Mouse (Mus musculus): ENCODE measurements around the gene Gm10638.

Gene Gm10638

DNA sequence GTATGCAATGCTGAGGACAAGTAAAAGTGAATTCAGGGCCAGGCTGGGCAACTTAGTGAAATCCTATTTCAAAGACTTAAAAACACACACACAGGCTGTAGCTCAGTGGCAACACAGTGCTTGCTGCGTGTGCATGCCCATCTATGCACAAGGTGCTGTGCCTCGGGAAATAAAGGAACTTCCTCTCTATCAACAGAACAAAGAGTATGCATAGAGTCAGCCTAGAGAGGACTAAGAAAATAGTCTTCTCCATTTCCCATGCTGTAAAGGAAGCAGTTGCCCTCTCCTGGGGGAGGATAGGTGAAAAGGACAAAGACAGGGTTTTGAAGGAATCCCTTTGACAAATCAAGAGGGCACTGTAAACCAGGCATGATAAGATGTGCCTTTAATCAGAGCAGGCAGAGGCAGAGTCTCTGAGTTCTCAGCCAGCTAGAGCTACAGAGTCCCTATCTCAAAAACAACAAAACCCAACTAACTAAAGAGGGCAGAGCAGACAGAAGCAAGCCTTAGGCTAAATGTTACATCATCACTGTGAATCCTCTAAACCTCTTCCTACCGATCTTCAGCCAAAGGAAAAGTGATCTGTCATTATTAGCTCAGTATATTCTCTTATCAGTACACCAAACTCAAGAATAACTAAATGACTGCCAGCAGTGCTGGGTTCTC lies 9.9 kb upstream of the Gm10638 start:
- DNase-seq (ENCODE audit: extremely low read depth, low read depth) = no peak

DNA sequence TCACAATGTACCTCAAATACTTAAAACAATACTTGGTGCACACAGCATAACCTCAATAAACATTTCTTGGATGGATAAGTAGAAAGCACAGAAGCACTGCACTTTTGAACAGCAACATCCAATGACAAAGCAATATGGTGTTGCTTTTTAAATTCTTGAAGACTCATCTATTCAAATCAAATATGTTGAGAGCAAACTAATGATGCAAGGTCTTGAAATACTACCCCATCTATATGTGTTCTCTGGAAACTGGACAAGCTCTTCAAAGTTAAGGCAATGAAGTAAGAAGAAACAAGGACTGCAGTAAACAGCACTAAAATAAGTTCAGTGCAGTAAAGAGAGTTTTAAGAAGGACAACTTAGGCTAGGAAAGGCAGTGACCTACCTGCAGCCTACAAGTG lies 4.6 kb upstream of the Gm10638 start:
- no peak for DNase-seq (ENCODE audit: extremely low read depth, low read depth)

DNA sequence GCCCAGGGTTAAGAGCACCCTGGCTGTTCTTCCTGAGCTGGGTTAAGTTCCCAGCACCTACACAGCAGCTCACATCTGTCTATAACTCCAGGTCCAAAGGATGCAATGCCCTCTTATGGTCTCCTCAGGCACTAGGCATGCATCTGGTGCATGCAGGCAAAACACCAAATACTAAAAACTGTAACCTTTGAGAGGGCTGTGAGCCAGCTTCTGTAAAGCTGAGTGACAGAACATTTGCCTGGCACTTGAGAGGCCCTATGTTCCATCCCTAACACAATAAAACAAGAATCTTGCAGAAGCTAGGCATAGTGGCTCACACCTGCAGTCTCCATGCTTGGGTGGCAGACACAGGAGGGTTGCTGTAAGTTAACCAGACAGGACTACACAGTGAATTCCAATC lies 3.9 kb upstream of the Gm10638 start:
- no peak for DNase-seq (ENCODE audit: extremely low read depth, low read depth)

DNA sequence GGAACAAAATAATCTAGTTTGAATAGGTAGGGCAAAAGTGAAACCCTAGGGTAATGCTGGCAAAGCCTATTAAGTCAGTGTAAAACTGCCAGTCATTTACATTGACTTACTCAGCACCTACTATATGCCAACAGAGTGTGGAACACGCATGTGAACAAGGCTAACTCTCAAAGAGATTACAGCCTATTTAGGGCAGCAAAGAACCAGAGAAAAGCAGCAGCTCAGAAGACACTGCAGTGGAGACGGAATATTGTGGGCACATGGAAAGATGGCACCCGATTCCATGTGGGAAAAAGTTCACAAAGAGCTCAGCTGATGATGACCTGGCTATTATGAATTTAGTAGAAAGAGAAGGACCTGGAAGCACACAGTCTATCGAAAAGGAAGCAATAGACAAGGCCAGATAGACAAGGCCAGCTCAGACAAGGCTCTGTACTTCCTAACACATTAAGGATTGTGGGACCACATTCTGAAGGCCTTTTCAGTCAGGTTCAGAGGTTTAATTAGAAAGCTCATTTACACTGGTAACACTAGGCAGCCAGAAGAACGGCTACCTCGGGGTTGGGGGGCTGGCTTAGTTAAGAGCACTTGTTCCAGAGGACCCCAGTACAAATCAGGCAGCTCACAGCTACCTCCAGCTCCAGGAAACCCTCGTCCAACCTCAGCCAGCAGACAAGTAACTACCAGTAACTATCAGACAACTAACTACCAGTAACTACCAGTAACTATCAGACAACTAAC lies 2.7 kb upstream of the Gm10638 start:
- no peak for DNase-seq (ENCODE audit: extremely low read depth, low read depth)

DNA sequence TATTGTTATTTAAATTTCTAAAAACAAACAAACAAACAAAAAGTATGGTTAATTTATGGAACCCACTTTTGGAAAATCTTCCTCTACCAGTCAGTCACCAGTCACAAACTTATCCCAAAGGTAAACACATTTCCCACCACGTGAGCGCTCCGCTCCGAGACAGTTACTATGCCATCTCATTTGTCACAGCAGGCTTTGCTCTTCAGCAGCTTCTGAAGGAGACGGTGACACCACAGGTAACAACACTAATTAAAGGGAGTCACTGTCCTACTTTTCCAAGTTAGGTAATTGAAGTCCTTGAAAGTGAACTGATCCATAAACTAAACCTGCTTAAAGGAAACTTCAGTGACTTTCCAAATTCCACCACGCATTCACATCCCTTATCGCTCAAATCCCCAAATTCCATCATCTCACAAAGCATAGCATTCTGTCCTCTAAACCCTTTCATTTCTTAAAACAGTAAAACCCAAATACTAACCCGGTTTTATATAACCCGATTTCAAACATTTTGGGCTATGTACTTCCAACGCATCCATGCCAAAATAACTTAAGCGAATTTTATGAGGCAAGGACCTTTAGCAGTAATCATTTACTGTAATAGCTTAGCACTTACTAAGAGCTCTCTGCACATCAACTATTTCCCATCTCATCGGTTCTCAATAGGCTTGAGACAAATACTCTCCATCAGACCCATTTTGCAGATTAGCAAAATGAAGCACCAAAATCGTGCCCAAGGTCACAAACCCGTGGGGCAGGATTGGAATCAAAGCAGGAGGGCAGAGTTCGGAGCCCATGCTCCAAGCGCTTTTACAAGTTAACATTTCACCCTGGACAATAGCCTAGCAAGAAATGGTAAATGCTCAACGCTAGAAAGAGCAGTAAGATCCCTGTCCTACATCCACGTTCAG lies 932 bp upstream of the Gm10638 start:
- DNase-seq (ENCODE audit: extremely low read depth, low read depth) = no peak

DNA sequence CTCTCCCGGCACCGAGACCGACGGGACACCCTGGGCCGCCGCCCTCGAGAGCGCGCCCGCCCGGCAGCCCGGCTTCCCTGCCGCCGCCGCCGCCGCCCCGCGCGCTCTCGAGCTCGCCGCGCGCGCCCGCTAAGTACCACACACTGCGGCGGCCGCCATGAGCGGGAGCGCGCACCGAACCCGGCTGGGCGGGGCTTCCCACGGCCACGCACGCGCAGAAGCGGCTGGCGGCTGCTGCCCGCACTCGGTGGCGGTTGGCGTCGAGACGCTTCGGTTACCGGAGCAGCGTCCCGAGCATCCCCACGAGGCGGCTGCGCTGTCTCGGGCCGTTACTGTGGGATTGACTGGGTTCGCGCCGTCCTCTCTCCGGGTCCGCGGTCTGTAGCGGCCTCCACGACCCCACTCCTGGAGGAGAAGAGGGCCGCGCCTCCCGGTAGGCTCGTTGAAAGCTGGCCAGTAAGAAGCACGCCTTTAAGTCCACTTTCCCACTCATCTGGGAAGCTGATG lies 489 bp downstream of the Gm10638 start:
- no peak for DNase-seq (ENCODE audit: extremely low read depth, low read depth)

DNA sequence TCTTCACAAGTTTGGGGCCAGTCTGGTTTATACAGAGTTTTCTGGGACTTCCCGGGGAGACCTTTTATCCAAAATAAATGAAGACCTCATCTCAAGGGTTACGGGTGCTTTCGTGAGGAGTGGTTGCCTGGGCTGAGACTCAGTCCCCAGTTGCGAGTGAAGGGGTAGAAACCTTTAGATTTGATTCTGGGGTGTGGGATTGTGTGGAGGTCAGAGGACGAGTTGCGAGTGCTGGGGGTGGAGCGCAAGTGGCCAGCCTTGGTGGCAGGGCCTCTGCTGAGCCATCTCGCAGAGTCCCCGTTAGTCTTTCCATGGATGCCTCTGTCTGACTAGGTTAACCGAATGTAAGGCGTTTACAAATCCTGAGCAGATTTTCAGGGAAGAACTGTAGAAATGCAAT lies 1.0 kb downstream of the Gm10638 start:
- DNase-seq (ENCODE audit: extremely low read depth, low read depth) = no peak

DNA sequence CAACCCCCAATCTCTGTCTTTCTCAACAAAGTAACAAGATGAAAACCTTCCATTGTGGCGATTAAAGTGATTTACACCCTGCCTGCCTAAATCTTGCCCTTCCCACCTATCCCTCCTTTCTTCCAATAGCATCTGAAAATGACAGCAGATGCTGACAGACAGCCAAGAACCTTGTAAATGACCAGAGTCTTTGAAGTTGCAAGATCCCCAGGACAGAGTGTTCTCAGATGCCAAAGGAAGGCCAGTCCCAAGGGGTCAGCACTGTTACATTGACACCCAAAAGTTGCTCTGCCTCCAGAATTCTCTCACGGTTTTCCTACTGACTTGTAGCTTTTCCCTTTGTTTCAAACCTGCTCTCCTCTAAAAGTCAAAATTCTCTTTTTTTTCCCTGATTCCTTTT lies 4.3 kb downstream of the Gm10638 start:
- no peak for DNase-seq (ENCODE audit: extremely low read depth, low read depth)

DNA sequence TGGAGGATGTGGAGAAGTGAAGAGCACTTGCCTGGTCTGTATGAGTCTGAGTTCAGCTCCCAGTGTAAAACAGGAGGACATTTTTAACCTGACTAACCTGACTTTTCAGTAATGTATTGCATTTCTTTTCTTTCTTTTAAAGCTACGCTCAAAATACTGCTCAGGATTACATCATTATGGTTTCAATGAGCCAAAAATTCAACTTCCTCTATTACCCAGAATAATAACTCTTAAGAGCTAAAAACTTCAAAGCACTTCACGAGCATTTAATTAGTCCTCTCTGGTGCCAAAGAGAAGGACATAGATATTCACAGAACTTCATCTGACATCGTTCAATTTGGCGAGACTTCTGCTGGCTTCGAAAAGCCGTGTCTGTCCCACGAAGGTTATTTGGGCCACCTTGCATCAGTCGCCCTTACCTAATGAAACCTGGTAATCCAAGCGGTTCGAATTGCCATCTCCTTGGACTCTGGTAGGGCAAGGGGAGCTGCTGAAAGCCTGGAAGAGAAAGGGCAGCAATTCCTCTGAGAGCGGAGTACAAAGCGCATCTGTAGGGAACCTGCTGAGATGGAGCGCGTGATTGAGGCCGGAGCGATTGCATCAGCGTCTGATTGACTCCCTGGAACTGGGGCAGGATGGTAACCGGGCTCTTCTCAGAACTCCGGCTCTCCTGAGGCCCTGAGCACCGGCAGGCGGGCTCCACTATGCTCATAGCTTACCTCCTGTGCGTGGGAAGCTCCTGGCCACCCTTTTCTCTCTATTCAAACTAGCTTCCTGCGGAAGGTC lies 11.6 kb downstream of the Gm10638 start:
- DNase-seq (ENCODE audit: extremely low read depth, low read depth) = no peak

DNA sequence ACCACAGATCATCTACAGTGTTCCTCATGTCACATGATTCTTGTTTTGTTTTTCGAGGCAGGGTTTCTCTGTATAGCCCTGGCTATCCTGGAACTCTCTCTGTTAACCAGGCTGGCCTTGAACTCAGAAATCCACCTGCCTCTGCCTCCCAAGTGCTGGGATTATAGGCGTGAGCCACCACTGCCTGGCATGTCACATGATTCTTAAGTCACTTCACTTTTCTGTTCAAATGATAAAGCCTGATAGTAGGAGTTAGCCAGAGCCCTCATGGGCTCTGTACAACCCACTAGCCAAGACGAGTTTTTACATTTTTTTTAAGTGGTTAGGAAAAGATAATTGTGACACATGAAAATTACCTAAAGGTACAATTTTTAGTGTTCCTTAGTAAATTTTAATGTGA lies 13.2 kb downstream of the Gm10638 start:
- DNase-seq (ENCODE audit: extremely low read depth, low read depth) = no peak

DNA sequence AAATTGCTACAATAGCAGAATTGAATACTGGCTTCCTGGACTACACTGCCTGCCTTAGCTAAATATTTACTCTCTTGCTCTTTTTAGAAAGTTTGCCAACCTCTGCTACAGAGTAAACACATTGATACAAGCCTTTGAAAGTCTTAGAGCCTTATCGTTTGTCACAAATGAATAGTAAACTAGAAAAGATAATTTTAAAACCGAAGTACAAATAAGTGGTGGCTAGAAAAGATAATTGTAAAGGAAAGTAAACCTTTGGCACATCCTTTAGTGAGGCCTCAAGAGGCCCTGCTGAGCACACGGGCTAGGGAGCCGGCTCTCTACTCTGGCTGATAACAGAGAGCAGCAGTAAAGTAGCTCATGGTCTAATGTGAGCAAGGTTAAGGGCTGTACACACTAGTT lies 13.6 kb downstream of the Gm10638 start:
- no peak for DNase-seq (ENCODE audit: extremely low read depth, low read depth)

DNA sequence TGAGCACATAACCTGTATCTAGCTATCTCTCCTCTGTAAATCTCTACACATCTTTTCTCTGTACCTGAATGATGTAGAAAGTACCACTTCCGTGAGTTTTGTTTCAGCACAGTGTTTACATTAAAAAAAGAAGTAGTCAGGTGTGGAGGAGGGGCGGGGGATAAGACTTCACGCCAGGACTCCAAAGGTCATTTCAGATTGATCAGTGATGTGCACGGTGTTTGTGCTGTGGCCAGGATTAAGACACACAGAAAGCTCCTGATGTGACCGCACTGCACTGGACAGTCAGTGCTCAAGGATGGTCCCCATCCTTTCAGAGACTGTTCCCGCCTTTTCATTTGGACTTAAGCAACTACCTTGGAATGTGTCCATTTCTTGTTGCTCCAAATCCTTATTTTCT lies 15.2 kb downstream of the Gm10638 start:
- DNase-seq (ENCODE audit: extremely low read depth, low read depth) = no peak

DNA sequence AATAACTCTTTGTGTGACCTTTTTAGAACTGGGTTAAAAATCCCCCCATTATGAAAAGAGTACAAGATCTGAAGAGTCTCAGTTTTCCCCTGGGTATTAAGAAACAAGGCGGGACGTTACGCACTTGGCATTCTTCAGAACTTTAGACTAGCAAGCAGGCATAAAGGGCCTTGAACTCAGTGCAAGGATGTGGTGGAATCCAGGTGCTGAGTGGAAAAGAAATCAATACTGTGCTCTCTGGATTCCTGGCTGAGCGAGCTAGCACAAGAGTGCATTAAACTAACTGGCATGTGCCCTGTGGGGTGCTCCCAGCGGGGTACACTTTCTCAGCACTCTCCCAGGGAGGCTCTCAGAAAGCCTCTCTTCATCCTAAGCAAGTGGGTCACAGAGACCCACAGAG lies 17.3 kb downstream of the Gm10638 start:
- DNase-seq (ENCODE audit: extremely low read depth, low read depth) = no peak

DNA sequence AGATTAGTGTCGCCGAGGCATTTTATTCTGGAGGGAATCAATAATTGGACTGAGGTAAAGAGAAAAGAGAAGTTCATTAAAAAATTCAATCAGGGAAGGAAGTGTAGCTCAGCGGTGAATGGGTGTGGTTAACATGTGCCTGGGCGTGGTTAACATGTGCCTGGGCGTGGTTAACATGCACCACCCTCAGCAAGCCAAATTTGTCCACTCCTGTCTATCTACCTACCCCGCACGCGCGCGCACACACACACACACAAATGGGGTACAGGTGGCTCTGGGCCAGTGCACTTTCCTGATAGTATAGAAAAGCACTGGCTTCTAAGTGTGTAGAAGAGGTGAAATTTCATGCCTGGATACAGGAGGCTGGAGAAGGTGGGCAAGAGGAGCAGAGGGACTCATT lies 19.7 kb downstream of the Gm10638 start:
- no peak for DNase-seq (ENCODE audit: extremely low read depth, low read depth)

DNA sequence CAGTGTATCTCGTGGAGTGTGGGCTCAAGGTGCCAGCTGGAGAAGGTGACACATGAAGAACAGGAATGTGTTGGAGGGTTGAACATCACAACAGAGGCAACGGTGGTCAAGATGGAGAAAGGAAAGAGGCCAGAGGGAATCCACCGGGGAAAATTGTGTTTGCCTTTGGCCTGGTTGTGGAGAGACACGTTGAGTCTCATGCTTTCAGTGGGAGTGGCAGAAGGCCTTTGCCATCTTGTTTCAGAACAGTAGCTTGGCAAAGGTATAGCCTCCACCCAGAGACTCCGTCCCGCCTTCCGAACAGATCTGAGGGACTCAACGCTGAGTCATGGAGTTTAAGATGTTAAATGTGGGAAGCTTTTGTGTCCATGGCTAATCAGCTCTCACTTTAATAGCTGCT lies 20.2 kb downstream of the Gm10638 start:
- no peak for DNase-seq (ENCODE audit: extremely low read depth, low read depth)

DNA sequence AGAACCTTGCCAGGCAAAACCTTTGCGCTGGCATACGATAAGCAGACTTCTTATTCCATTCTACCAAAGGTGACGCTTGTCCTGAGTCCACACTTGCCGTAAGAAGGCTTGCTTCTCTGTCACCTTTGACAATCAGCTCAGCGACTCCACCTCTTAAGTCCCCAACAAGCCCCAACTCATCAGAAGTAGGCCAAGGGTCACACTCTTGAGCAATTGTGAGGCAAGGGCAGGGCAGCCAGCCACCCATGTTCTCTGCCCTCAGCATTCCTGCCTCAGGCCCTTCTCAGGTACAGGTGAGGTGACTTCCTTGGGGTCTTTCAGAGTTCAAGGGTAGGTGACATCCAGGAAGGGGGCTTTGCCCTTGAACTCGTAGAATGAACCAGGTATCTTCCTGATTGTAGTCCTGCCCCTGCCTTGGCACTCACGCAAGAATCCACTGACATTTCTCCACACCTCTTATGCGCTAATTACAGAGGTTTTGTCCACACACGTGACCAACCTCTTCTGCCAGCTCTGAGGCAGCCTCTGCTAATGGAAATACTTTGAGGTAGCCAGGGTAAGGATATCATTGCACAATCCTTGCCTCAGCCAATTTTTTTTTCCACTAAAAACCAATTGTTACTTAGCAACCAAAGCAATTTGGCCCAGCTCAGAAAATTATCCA lies 21.2 kb downstream of the Gm10638 start:
- DNase-seq (ENCODE audit: extremely low read depth, low read depth) = no peak

DNA sequence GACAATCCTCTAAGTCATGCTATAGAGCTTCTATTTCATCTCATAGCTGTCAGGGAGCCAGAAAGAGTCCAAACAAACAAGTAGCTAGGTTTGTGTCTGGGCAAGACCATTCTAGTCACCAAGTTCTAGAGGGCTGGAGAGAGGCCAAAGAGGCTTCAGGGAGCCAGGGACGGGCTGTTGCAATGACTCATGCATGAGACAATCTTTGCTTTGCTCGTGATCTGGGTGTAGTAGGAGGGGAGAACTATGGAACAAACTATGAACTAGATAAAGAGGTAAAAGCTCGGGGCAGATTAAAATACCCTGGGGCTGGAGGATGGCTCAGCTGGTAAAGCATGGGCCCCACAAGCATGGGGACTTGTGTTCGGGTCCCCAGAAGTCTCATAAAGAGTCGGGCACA lies 23.0 kb downstream of the Gm10638 start:
- no peak for DNase-seq (ENCODE audit: extremely low read depth, low read depth)

DNA sequence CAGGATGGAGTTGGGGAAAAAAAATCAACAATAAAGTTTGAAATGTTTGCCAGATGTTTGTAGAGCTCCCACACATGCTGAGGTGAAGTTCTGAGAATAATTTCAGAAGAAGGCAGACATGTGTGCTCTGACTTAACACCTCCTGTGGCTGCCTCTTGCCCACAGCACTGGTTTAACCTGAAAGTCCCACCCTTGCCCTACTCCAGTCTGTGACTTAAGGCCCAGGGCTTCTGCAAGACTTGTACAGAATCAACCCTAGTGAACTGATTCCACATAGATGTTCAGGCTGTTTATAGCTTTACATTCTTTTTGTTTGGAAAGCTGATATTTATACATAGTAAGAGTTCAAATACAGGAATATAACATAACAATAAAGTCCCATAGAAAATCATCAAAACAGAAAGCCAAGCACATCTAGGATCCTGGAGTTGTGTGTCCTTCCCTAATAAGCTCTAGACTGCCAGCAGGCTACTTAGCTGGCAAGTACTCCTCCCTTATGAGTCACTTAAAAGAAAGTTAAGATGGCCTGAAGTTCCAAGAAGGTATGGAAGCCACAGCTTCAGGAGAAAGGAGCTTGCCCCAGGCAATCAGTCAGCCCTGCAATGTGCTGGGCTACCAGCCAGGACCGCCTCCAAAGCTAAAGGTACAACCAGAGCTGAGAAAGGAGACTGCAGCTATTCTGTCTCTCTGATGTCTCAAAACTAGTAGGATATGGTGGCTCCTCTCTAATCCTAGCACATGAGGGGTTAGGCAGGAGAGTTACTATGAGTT lies 24.6 kb downstream of the Gm10638 start:
- DNase-seq (ENCODE audit: extremely low read depth, low read depth) = no peak

DNA sequence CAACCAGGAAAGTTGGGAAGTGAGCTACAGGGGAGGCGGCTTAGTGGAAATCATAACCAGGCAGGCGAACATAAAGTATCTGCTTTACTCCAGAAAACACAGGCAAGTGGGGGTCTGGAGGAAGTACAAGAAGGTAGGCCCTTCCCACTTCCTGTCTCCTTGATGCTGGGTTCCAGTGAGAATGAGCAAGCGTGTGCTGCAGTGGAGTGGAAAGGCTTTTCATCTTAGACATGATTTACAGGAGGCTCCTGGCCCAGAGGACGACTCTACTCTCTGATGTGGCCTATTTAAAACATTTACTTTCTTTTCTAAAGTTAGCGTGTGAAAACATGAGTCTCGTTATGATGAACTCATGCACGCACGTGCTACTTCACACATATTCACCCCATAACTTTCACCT lies 33.7 kb downstream of the Gm10638 start:
- DNase-seq (ENCODE audit: extremely low read depth, low read depth) = no peak

DNA sequence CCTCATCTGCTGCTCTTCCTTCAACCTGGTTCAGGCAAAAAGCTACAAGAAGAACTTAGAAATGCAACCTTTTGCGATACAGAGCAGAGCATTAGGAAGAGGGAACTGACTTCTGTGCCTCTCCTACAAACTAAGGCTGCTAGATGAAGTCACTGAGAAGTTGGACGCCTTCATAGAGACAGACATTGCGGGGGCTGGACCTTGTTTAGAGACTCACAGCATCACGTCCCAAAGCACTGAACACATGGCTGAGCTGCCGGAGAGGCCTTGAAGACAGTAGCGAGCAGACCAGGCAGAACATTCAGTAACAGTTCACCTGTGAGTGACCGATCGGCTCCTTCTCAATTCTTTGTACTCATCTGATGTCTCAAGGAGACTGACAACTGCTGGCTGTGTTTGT lies 35.6 kb downstream of the Gm10638 start:
- no peak for DNase-seq (ENCODE audit: extremely low read depth, low read depth)
